Mouse (Mus musculus) C2C12 (cell line): ENCODE data around the gene Mrpl33.

Source experiments
- CTCF ChIP-seq: IDR thresholded peaks from one replicate; pipeline ENCODE4 v1.5.1; 2011; ENCODE audit not compliant: control insufficient read depth, insufficient read depth, insufficient read length
- MAX ChIP-seq: IDR thresholded peaks from one replicate; pipeline ENCODE4 v1.6.1; 2011; ENCODE audit warnings: mild to moderate bottlenecking, control low read depth
- MYOG ChIP-seq: IDR thresholded peaks from one replicate; pipeline ENCODE4 v1.6.1; 2011; ENCODE audit not compliant: control insufficient read depth, insufficient read length; ENCODE audit errors: extremely low read depth
- USF1 ChIP-seq: IDR thresholded peaks from one replicate; pipeline ENCODE4 v1.6.1; 2011; ENCODE audit warnings: low read depth, mild to moderate bottlenecking, control low read depth, moderate library complexity

- TF ChIP-seq CTCF = no peak
- TF ChIP-seq MYOG = no peak
- TF ChIP-seq MAX = no peak
- no peak for TF ChIP-seq USF1
Measured at GRCm38 (mm10) chr5:31680183-31680582, 83.4 kb downstream of the Mrpl33 start.
